Mouse (Mus musculus): ENCODE results near the gene Golim4. TPM values are rescaled to one million over a fixed set of nuclear protein-coding genes. Genes with fewer than 3 reads are reported as not detected.

The Golim4 gene
- polyA plus RNA-seq (2017; shearing (Covaris generic)): 10 to 100 TPM; 14.2 to 19.8 TPM

DNA sequence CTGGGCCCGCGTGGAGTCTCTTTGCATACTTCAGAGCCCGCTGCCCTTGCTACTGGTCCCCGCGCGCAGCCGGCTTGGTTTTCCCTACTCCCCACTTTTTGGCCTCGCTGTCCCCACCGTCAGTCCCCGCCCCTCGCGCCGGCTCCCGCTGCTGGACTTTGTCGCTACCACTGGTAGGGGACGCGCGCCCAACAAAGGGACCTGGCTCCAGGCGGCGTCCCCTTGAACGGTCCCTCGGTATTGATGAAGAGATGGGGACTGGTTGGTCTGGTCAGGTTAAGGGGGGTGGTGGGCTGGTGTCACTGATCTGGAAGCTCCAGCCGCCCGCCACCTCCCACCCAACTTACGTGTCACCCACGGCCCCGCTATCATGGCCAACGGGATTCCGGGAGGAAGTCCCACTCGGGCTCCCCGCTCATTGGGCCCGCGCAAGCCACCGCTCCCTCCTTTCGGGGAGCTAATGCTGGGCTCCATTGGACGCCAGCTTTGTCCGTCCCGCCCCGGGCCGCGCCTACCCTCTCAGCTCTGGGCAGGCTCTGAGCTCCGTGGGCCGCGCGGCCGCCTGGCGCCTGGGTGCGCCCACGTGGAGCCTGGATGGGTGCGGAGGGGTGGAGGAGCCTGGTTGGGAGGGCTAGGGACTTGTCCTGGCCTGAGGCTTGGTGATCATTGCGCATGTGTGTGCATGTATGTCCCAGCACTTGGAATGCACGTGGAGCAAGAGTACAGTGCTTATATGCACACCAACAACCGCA lies at the start of gene Golim4:
Gene Golim4, minus strand, starts transcription at position 399 of the 752 bp plus-strand sequence.

Other genes starting within 250 kb of the Golim4 start
- not detected for gene Gm29133, start 208.8 kb downstream of the Golim4 start, polyA plus RNA-seq (2017; shearing (Covaris generic))
- 1 to 10 TPM in 1 of 2 experiments, under 1 TPM in 1; 0.17 to 1.9 TPM for gene Fstl5, start 117.3 kb upstream of the Golim4 start, polyA plus RNA-seq (2017; shearing (Covaris generic))